Mouse (Mus musculus) midbrain, embryonic 12.5 days (tissue): Measurements from ENCODE around the gene Car8. TPM values are rescaled to one million over a fixed set of nuclear protein-coding genes. Genes with fewer than 3 reads are reported as not detected.

ENCODE experiments used
- ATAC-seq: fragments of 200-750 bp; cut with Nextera tagmentation; 2 replicates; pipeline ENCODE4 v1.8.0; 2017; ENCODE audit warnings: low read depth, moderate TSS enrichment, moderate library complexity; ENCODE audit not compliant: low FRiP score
- H3K27ac ChIP-seq: fragments of 300-500 bp; sonication (generic); replicated peaks from 2 replicates; pipeline ENCODE4 v1.5.1; 2016; ENCODE audit warnings: mild to moderate bottlenecking
- H3K27me3 ChIP-seq: fragments of 300-500 bp; sonication (generic); 2 replicates; pipeline ENCODE4 v1.6.1; 2016; ENCODE audit warnings: mild to moderate bottlenecking
- H3K36me3 ChIP-seq: fragments of 300-500 bp; sonication (generic); 2 replicates; pipeline ENCODE4 v1.6.1; 2016
- H3K4me1 ChIP-seq: fragments of 300-500 bp; sonication (generic); 2 replicates; pipeline ENCODE4 v1.6.1; 2016
- H3K4me2 ChIP-seq: fragments of 300-500 bp; sonication (generic); replicated peaks from 2 replicates; pipeline ENCODE4 v1.6.1; 2016; ENCODE audit warnings: mild to moderate bottlenecking, moderate library complexity
- H3K4me3 ChIP-seq: fragments of 300-500 bp; sonication (generic); 2 replicates; pipeline ENCODE4 v1.5.1; 2016; ENCODE audit warnings: mild to moderate bottlenecking
- H3K9ac ChIP-seq: fragments of 300-500 bp; sonication (generic); replicated peaks from 2 replicates; pipeline ENCODE4 v1.6.1; 2016; ENCODE audit warnings: mild to moderate bottlenecking, moderate library complexity
- H3K9me3 ChIP-seq: fragments of 300-500 bp; sonication (generic); 2 replicates; pipeline ENCODE4 v1.6.1; 2016; ENCODE audit warnings: mild to moderate bottlenecking
- WGBS: fragments of 180-500 bp; shearing (Covaris S2); methylation state at CpG from one replicate; pipeline ENCODE4 v1.1.7; 2016; 5-methylcytosine and 5-hydroxymethylcytosine counted together
- polyA plus RNA-seq: library from polyadenylated mRNA; unstranded; fragments of >200 nt; fragmentation: Nextera tagmentation; extraction: Ambion mirVana; gene quantifications from 2 replicates; pipeline ENCODE4 v1.2.1, GENCODE M21; 2016

The Car8 gene
- polyA plus RNA-seq: 0.65 and 1.0 TPM in 2 replicates

GRCm38 (mm10) chr4:8238560-8239305 is at the start of gene Car8:
Gene Car8 (minus strand): TSS chr4:8239041.
- ATAC-seq: peak; percentile 96
- Histone ChIP-seq H3K4me3 (peak within 1 kb of the TSS; percentile 57), H3K36me3 (no peaks in the 10 kb centered on the region), H3K9ac (peak within 1 kb of the TSS; percentile 69), H3K27me3 (peaks cover 4% of the 10 kb centered on the region), H3K9me3 (no peaks in the 10 kb centered on the region), H3K27ac (no peak within 1 kb of the TSS), H3K4me2 (peak within 1 kb of the TSS; percentile 99), H3K4me1 (no peaks in the 10 kb centered on the region)
- under 1% methylated on average over 43 of the region's 49 CpGs for WGBS

GRCm38 (mm10) chr4:8284934-8285333 is 46.1 kb upstream of the Car8 start:
- H3K9ac ChIP-seq: no peak overlapping the region
- no peak for ATAC-seq
- H3K27me3 ChIP-seq: no peaks in the 10 kb centered on the region
- H3K4me2 ChIP-seq: no peak overlapping the region
- no peak overlapping the region for H3K4me3 ChIP-seq
- no peaks in the 10 kb centered on the region for H3K4me1 ChIP-seq
- 84% methylated on average over 1 of the region's 1 CpGs for whole genome bisulfite sequencing
- no peaks in the 10 kb centered on the region for H3K36me3 ChIP-seq
- no peaks in the 10 kb centered on the region for H3K9me3 ChIP-seq
- no peak overlapping the region for H3K27ac ChIP-seq

- Histone ChIP-seq H3K27me3 (no peaks in the 10 kb centered on the region), H3K36me3 (no peaks in the 10 kb centered on the region), H3K4me2 (no peak overlapping the region), H3K9me3 (no peaks in the 10 kb centered on the region), H3K4me1 (no peaks in the 10 kb centered on the region), H3K9ac (no peak overlapping the region), H3K27ac (no peak overlapping the region), H3K4me3 (no peak overlapping the region)
- ATAC-seq: no peak
- WGBS: 93% methylated on average over 2 of the region's 2 CpGs
These were observed 39.3 kb upstream of the Car8 start for GRCm38 (mm10) chr4:8278159-8278558.

- H3K9me3 ChIP-seq: no peaks in the 10 kb centered on the region
- no peak overlapping the region for H3K4me2 ChIP-seq
- H3K4me3 ChIP-seq: no peak overlapping the region
- H3K4me1 ChIP-seq: no peaks in the 10 kb centered on the region
- 87% methylated on average over 3 of the region's 3 CpGs for WGBS
- no peaks in the 10 kb centered on the region for H3K36me3 ChIP-seq
- no peak overlapping the region for H3K9ac ChIP-seq
- H3K27me3 ChIP-seq: no peaks in the 10 kb centered on the region
- ATAC-seq: no peak
- no peak overlapping the region for H3K27ac ChIP-seq
These were observed 11.0 kb upstream of the Car8 start for GRCm38 (mm10) chr4:8249805-8250204.

- H3K27ac ChIP-seq: no peak overlapping the region
- H3K9ac ChIP-seq: no peak overlapping the region
- no peak overlapping the region for H3K4me3 ChIP-seq
- no peak overlapping the region for H3K4me2 ChIP-seq
- H3K27me3 ChIP-seq: no peaks in the 10 kb centered on the region
- H3K9me3 ChIP-seq: no peaks in the 10 kb centered on the region
- no peaks in the 10 kb centered on the region for H3K36me3 ChIP-seq
- no peaks in the 10 kb centered on the region for H3K4me1 ChIP-seq
- 71% methylated on average over 1 of the region's 1 CpGs for whole genome bisulfite sequencing
- no peak for ATAC-seq
These were observed 6.7 kb upstream of the Car8 start for GRCm38 (mm10) chr4:8245495-8246063.

GRCm38 (mm10) chr4:8245062-8245461 is 6.2 kb upstream of the Car8 start:
- ATAC-seq: no peak
- H3K36me3 ChIP-seq: no peaks in the 10 kb centered on the region
- WGBS: 88% methylated on average over 3 of the region's 3 CpGs
- no peak overlapping the region for H3K9ac ChIP-seq
- H3K9me3 ChIP-seq: no peaks in the 10 kb centered on the region
- H3K27ac ChIP-seq: no peak overlapping the region
- H3K27me3 ChIP-seq: no peaks in the 10 kb centered on the region
- no peak overlapping the region for H3K4me2 ChIP-seq
- no peaks in the 10 kb centered on the region for H3K4me1 ChIP-seq
- no peak overlapping the region for H3K4me3 ChIP-seq

- Histone ChIP-seq H3K36me3 (no peaks in the 10 kb centered on the region), H3K9ac (no peak overlapping the region), H3K9me3 (no peaks in the 10 kb centered on the region), H3K4me3 (no peak overlapping the region), H3K27me3 (peaks cover 4% of the 10 kb centered on the region), H3K4me1 (no peaks in the 10 kb centered on the region), H3K4me2 (no peak overlapping the region), H3K27ac (no peak overlapping the region)
- WGBS: 74% methylated on average over 11 of the region's 11 CpGs
- ATAC-seq: no peak
These were observed 858 bp upstream of the Car8 start for GRCm38 (mm10) chr4:8239699-8240098.

- no peak overlapping the region for H3K27ac ChIP-seq
- H3K36me3 ChIP-seq: no peaks in the 10 kb centered on the region
- H3K9me3 ChIP-seq: no peaks in the 10 kb centered on the region
- 22% methylated on average over 11 of the region's 11 CpGs for WGBS
- peak; percentile 64 for ATAC-seq
- H3K27me3 ChIP-seq: peaks cover 4% of the 10 kb centered on the region
- peak overlapping the region; percentile 99 for H3K4me2 ChIP-seq
- H3K4me3 ChIP-seq: peak overlapping the region; percentile 57
- no peaks in the 10 kb centered on the region for H3K4me1 ChIP-seq
- peak overlapping the region; percentile 69 for H3K9ac ChIP-seq
These were observed 447 bp upstream of the Car8 start for GRCm38 (mm10) chr4:8239306-8239670.

- H3K9ac ChIP-seq: 0 out of 2 replicates have a peak overlapping the region, but pooled peaks have one; percentile 25
- no peaks in the 10 kb centered on the region for H3K27me3 ChIP-seq
- peak; percentile 23; the same call in 1 of the 2 replicates for ATAC-seq
- no peaks in the 10 kb centered on the region for H3K9me3 ChIP-seq
- WGBS: 77% methylated on average over 12 of the region's 12 CpGs
- no peaks in the 10 kb centered on the region for H3K4me1 ChIP-seq
- H3K4me2 ChIP-seq: no peak overlapping the region
- no peaks in the 10 kb centered on the region for H3K36me3 ChIP-seq
- no peak overlapping the region for H3K4me3 ChIP-seq
- no peak overlapping the region for H3K27ac ChIP-seq
These were observed 6.3 kb downstream of the Car8 start for GRCm38 (mm10) chr4:8232393-8233111.

GRCm38 (mm10) chr4:8231291-8231871 is 7.5 kb downstream of the Car8 start:
- Histone ChIP-seq H3K9ac (no peak overlapping the region), H3K36me3 (no peaks in the 10 kb centered on the region), H3K4me1 (no peaks in the 10 kb centered on the region), H3K27ac (no peak overlapping the region), H3K9me3 (no peaks in the 10 kb centered on the region), H3K4me2 (no peak overlapping the region), H3K27me3 (no peaks in the 10 kb centered on the region), H3K4me3 (no peak overlapping the region)
- no peak for ATAC-seq
- WGBS: 90% methylated on average over 5 of the region's 5 CpGs

- no peaks in the 10 kb centered on the region for H3K9me3 ChIP-seq
- no peak overlapping the region for H3K27ac ChIP-seq
- H3K4me3 ChIP-seq: no peak overlapping the region
- no peaks in the 10 kb centered on the region for H3K27me3 ChIP-seq
- no peaks in the 10 kb centered on the region for H3K4me1 ChIP-seq
- no peak overlapping the region for H3K9ac ChIP-seq
- no peak for ATAC-seq
- no peak overlapping the region for H3K4me2 ChIP-seq
- WGBS: 36% methylated on average over 3 of the region's 3 CpGs
- no peaks in the 10 kb centered on the region for H3K36me3 ChIP-seq
These were observed 9.1 kb downstream of the Car8 start for GRCm38 (mm10) chr4:8229661-8230298.
